Mouse (Mus musculus) forebrain, embryonic 13.5 days (tissue): ENCODE results near the gene Rela. TPM values are rescaled to one million over a fixed set of nuclear protein-coding genes. Genes with fewer than 3 reads are reported as not detected.
A peak's percentile ranks its signal among the peaks of the same experiment; 100 is the strongest.

Source experiments
- ATAC-seq: fragments of 200-750 bp; cut with Nextera tagmentation; 2 replicates; pipeline ENCODE4 v1.8.0; 2017
- H3K27ac ChIP-seq: fragments of 300-500 bp; sonication (generic); 2 replicates; pipeline ENCODE4 v1.5.1; 2015; ENCODE audit warnings: inconsistent platforms, mild to moderate bottlenecking, moderate library complexity
- H3K27me3 ChIP-seq: fragments of 300-500 bp; sonication (generic); 2 replicates; pipeline ENCODE4 v1.6.1; 2015; ENCODE audit warnings: mild to moderate bottlenecking, inconsistent platforms
- H3K36me3 ChIP-seq: fragments of 300-500 bp; sonication (generic); 2 replicates; pipeline ENCODE4 v1.6.1; 2015; ENCODE audit warnings: mild to moderate bottlenecking, inconsistent platforms; ENCODE audit not compliant: poor library complexity, severe bottlenecking
- H3K4me1 ChIP-seq: fragments of 300-500 bp; sonication (generic); 2 replicates; pipeline ENCODE4 v1.6.1; 2015; ENCODE audit warnings: inconsistent platforms
- H3K4me2 ChIP-seq: fragments of 300-500 bp; sonication (generic); 2 replicates; pipeline ENCODE4 v1.6.1; 2015; ENCODE audit warnings: inconsistent platforms, mild to moderate bottlenecking, moderate library complexity
- H3K4me3 ChIP-seq: fragments of 300-500 bp; sonication (generic); 2 replicates; pipeline ENCODE4 v1.5.1; 2015; ENCODE audit warnings: mild to moderate bottlenecking, inconsistent platforms
- H3K9ac ChIP-seq: fragments of 300-500 bp; sonication (generic); 2 replicates; pipeline ENCODE4 v1.6.1; 2015; ENCODE audit warnings: mild to moderate bottlenecking, inconsistent platforms
- H3K9me3 ChIP-seq: fragments of 300-500 bp; sonication (generic); replicated peaks from 2 replicates; pipeline ENCODE4 v1.6.1; 2016; ENCODE audit warnings: inconsistent platforms
- WGBS: fragments of 180-500 bp; shearing (Covaris S2); methylation state at CpG from one replicate; pipeline ENCODE4 v1.1.7; 2015; 5-methylcytosine and 5-hydroxymethylcytosine counted together
- polyA plus RNA-seq: library from polyadenylated mRNA; unstranded; fragments of >200 nt; fragmentation: Nextera tagmentation; extraction: Ambion mirVana; gene quantifications from 2 replicates; pipeline ENCODE4 v1.2.1, GENCODE M21; 2015

Gene Rela
- polyA plus RNA-seq, 1 experiment from 2014 or later = 33.4 TPM

GRCm38 (mm10) chr19:5654720-5655298 lies 17.5 kb downstream of the Rela start:
- ATAC-seq = no peak

DNA sequence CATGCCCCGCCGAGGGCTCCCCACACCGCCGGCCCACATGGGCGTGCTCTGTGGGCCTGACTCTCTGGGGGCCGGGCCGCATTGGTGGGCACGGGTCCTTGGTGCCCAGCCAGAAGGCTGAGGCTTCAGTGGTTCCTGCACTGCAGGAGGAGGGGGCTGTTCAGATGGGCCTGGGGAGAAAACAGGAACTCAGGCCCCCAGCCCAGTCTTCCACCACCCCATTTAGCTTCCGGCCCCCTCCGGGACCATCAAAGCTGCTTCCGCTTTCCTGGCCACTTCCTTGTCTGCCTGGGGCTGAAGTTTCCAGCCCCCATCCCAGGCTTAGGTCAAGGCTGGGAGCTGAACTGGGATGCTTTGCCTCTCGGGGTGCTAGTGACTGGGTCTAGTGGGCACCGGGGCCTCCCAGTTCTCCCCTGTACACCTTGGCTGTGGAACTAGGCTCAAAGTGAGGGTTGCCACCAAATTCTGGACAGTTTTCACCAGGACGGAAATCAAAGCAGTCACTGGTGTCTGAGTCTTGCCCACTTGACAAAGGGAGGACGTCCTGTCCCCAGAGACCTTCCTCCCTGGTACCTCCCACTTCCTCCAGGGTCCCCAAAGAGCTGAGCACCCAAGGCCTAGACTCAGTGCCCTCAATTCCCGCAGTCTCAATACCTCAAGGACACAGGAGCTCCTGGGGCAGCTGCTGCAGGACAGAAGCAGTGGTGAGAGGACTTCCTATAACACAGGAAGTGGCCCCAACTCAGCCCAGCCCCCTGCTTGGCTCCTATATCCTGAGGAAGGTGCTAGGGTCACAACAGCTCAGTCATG lies 23.9 kb downstream of the Rela start:
- Histone ChIP-seq H3K9me3 (no peaks in the 10 kb centered on the region), H3K36me3 (peaks cover 17% of the 10 kb centered on the region), H3K4me2 (no peak overlapping the region), H3K4me1 (peaks cover 15% of the 10 kb centered on the region), H3K9ac (no peak overlapping the region), H3K27ac (no peak overlapping the region), H3K27me3 (peaks cover 10% of the 10 kb centered on the region), H3K4me3 (no peak overlapping the region)
- ATAC-seq = no peak
- 87% methylated on average over 16 of the region's 16 CpGs for WGBS

More at GRCm38 (mm10) chr19:5654720-5655298, 17.5 kb downstream of the Rela start:
- peaks cover 12% of the 10 kb centered on the region for H3K4me1 ChIP-seq
- H3K27ac ChIP-seq = no peak overlapping the region
- peak overlapping the region; percentile 79 for H3K4me2 ChIP-seq
- H3K27me3 ChIP-seq = peaks cover 49% of the 10 kb centered on the region
- H3K9ac ChIP-seq = peak overlapping the region; percentile 61
- 7% methylated on average over 43 of the region's 43 CpGs for WGBS
- H3K4me3 ChIP-seq = peak overlapping the region; percentile 46
- H3K36me3 ChIP-seq = 0 out of 2 replicates have a peak, but pooled peaks cover 7% of the 10 kb centered on the region
- no peaks in the 10 kb centered on the region for H3K9me3 ChIP-seq

DNA sequence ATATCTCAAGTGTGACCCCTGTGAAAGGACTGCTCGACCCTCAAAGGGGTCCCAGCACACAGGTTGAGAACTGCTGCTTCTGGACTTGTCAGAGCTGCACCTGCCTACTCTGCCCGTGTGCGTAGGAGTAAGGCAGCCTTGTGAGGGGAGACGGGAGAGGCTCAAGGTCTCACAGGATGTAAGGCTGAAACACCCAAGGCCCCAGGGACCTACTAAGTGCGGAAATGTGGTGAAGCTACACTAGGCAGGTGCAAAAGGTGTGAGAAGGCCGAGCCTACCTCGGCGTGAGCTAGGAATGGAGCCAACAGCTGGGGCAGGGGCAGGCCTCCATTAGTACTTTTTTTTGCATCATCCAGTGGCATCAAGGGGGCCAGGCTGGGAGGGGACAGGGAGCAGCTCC lies 25.0 kb downstream of the Rela start:
- peaks cover 15% of the 10 kb centered on the region for H3K4me1 ChIP-seq
- no peak overlapping the region for H3K9ac ChIP-seq
- peak overlapping the region; percentile 66 for H3K4me2 ChIP-seq
- 82% methylated on average over 8 of the region's 8 CpGs for WGBS
- peak overlapping the region; percentile 25 for H3K27ac ChIP-seq
- peaks cover 28% of the 10 kb centered on the region for H3K36me3 ChIP-seq
- H3K27me3 ChIP-seq = peaks cover 2% of the 10 kb centered on the region; the same call in 1 of the 2 replicates
- ATAC-seq = no peak
- no peak overlapping the region for H3K4me3 ChIP-seq
- no peaks in the 10 kb centered on the region for H3K9me3 ChIP-seq

DNA sequence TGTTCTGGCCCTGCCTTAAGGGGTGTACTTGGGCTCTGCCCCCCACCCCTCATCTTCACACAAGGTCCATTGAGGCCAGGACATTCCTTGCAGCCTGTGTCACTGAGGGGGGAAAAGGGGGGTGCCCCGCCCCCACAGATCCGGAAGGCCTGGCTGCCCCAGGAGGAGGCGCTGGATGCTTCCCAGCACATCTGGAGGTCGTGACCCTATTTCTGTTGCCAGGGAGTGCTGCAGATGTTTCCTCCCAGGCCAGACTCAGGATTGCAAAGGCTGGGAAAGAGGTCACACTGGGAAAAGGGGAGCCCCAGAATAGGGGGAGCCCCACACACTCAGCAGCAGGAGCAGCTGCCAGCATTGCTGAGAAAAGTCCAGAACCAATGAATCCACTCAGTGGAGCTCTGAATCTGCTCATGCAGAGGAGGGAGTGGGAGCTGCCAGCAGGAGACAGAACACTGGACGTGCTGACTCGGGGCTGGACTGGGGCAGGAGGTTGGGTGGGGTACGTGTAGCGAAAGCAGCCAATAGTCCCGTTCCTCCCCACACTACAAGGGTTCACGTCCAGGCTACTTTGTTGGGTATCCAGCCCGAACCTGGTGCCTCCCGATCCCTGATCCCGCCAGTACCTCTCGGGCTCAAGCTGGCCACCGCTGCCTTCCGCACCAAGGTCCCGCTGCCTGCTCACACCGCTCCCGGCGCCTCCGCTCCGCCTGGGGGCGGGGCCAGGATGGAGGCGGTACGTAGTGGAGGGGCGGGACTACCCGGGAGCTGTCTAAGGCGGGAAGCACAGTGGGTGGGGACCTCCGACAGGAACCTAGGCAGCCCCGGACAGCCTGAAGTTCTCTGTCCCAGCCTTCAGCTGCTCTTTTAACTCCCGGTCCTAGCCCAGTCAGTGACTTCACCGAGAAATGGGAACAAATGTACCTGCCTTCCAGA lies 26.0 kb downstream of the Rela start, which contains the start of gene Sipa1:
Sipa1 (minus strand) TSS at position 727 of the 933 bp plus-strand sequence.
- Histone ChIP-seq H3K27ac (peak within 1 kb of the TSS; percentile 25), H3K9ac (peak within 1 kb of the TSS; percentile 68), H3K4me2 (peak within 1 kb of the TSS; percentile 66), H3K27me3 (no peaks in the 10 kb centered on the region), H3K4me3 (peak within 1 kb of the TSS; percentile 42), H3K36me3 (peaks cover 36% of the 10 kb centered on the region), H3K9me3 (no peaks in the 10 kb centered on the region), H3K4me1 (peaks cover 15% of the 10 kb centered on the region)
- peak; percentile 92 for ATAC-seq
- WGBS = 2% methylated on average over 32 of the region's 32 CpGs

GRCm38 (mm10) chr19:5664669-5665257 lies 27.5 kb downstream of the Rela start:
- H3K36me3 ChIP-seq = peaks cover 51% of the 10 kb centered on the region
- no peak overlapping the region for H3K27ac ChIP-seq
- peaks cover 15% of the 10 kb centered on the region for H3K4me1 ChIP-seq
- no peaks in the 10 kb centered on the region for H3K27me3 ChIP-seq
- 93% methylated on average over 10 of the region's 10 CpGs for WGBS
- no peak overlapping the region for H3K4me3 ChIP-seq
- H3K9me3 ChIP-seq = no peaks in the 10 kb centered on the region
- H3K9ac ChIP-seq = no peak overlapping the region
- no peak for ATAC-seq
- H3K4me2 ChIP-seq = no peak overlapping the region

GRCm38 (mm10) chr19:5665465-5665864 lies 28.2 kb downstream of the Rela start:
- no peaks in the 10 kb centered on the region for H3K9me3 ChIP-seq
- ATAC-seq = no peak
- H3K4me1 ChIP-seq = peaks cover 15% of the 10 kb centered on the region
- H3K9ac ChIP-seq = no peak overlapping the region
- no peak overlapping the region for H3K27ac ChIP-seq
- no peak overlapping the region for H3K4me2 ChIP-seq
- no peaks in the 10 kb centered on the region for H3K27me3 ChIP-seq
- 91% methylated on average over 15 of the region's 15 CpGs for WGBS
- peaks cover 58% of the 10 kb centered on the region for H3K36me3 ChIP-seq
- no peak overlapping the region for H3K4me3 ChIP-seq

DNA sequence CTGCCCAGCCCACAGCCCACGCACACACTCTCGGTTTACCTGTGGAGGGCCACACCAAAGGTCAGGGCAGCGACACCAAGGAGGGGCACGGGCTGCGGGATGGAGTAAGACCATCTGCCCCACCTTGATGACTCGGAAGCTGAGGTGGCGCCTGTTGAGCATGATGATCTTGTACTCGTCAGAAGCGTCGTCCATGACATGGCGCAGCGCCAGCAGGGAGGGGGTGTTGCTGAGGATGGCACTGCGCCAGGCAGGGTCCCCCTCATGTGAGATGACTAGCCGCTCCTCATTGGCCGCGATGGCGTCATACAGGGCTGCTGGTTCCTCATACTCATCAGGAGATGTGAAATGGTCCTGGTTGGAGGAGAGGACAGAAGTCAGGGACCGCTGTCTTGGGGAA lies 29.1 kb downstream of the Rela start:
- no peak overlapping the region for H3K4me3 ChIP-seq
- peaks cover 15% of the 10 kb centered on the region for H3K4me1 ChIP-seq
- H3K27me3 ChIP-seq = no peaks in the 10 kb centered on the region
- no peak overlapping the region for H3K4me2 ChIP-seq
- H3K9me3 ChIP-seq = no peaks in the 10 kb centered on the region
- 89% methylated on average over 18 of the region's 18 CpGs for WGBS
- H3K36me3 ChIP-seq = peaks cover 68% of the 10 kb centered on the region
- no peak overlapping the region for H3K27ac ChIP-seq
- no peak overlapping the region for H3K9ac ChIP-seq
- ATAC-seq = no peak

DNA sequence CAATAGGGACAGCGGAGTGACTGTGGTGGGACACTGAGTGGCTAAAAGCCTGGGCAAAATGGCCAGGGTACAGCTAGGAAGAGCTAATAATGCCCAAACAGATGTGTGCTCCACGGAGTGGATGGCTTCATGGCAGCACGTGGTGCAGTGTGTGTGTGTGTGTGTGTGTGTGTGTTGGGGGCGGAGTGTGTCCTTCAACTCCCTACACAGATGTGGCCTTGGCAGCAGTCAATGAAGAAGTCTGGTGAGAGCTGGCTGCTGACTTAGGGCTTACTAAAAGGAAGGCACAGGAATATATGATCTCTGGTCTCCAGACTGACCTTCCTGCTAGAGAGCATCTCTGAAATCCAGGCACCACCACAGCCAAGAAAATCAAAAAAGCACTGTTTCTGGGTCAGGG lies 31.1 kb downstream of the Rela start:
- Histone ChIP-seq H3K36me3 (peaks cover 88% of the 10 kb centered on the region), H3K27ac (no peak overlapping the region), H3K4me2 (no peak overlapping the region), H3K27me3 (no peaks in the 10 kb centered on the region), H3K9ac (no peak overlapping the region; the same call in 1 of the 2 replicates), H3K9me3 (no peaks in the 10 kb centered on the region), H3K4me1 (peaks cover 7% of the 10 kb centered on the region), H3K4me3 (no peak overlapping the region)
- WGBS = 87% methylated on average over 4 of the region's 4 CpGs
- ATAC-seq = no peak

- Histone ChIP-seq H3K9me3 (no peaks in the 10 kb centered on the region), H3K36me3 (peaks cover 98% of the 10 kb centered on the region), H3K27ac (no peak overlapping the region), H3K4me3 (no peak overlapping the region), H3K4me1 (no peaks in the 10 kb centered on the region), H3K4me2 (no peak overlapping the region), H3K9ac (no peak overlapping the region), H3K27me3 (no peaks in the 10 kb centered on the region)
- 94% methylated on average over 4 of the region's 4 CpGs for whole genome bisulfite sequencing
- ATAC-seq = no peak
Observed at GRCm38 (mm10) chr19:5680432-5680831, 43.1 kb downstream of the Rela start.

DNA sequence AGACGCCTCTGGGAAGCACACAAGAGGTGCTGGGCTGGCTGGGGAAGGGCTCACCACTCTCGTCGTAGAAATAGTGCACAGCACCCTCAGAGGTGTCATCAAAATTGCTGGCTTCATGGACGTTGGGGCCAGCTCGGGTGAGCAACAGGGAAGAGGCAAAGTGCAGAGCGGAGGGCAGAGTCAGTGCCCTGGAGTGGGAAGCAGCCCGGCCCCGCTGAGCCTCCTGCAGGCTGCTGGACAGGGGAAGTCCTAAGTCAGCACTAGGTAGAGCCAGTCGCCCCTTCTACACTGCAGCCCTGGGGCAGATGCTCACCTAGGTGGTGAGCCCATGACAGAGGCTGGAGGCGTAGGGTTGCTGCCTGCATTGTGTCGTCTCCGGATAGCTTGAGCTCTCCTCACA lies 47.0 kb downstream of the Rela start:
- WGBS = 90% methylated on average over 12 of the region's 12 CpGs
- no peak for ATAC-seq
- Histone ChIP-seq H3K27me3 (no peaks in the 10 kb centered on the region), H3K9ac (no peak overlapping the region), H3K4me1 (peaks cover 13% of the 10 kb centered on the region), H3K36me3 (peaks cover 78% of the 10 kb centered on the region), H3K4me2 (no peak overlapping the region), H3K27ac (no peak overlapping the region), H3K4me3 (no peak overlapping the region), H3K9me3 (no peaks in the 10 kb centered on the region)

GRCm38 (mm10) chr19:5684985-5685384 lies 47.7 kb downstream of the Rela start:
- H3K27me3 ChIP-seq = no peaks in the 10 kb centered on the region
- peaks cover 71% of the 10 kb centered on the region for H3K36me3 ChIP-seq
- no peak overlapping the region for H3K4me2 ChIP-seq
- no peak overlapping the region for H3K9ac ChIP-seq
- no peak overlapping the region for H3K4me3 ChIP-seq
- H3K9me3 ChIP-seq = no peaks in the 10 kb centered on the region
- no peak overlapping the region for H3K27ac ChIP-seq
- peaks cover 19% of the 10 kb centered on the region for H3K4me1 ChIP-seq
- 90% methylated on average over 13 of the region's 13 CpGs for WGBS
- ATAC-seq = no peak
